Mouse (Mus musculus) heart, adult 2 months (tissue): ENCODE data around the gene Hist1h2ad. TPM values are rescaled to one million over a fixed set of nuclear protein-coding genes. Genes with fewer than 3 reads are reported as not detected.
A peak's percentile ranks its signal among the peaks of the same experiment; 100 is the strongest.
"Not testable (repeated sequence)": the region's sequence is repeated elsewhere in the genome, so short reads cannot be mapped to it uniquely, and the experiment has no call there.

Experiments
- DNase-seq, 2 experiments: peaks; one replicate each; pipeline ENCODE4 v3.0.0; 2021
- H3K27ac ChIP-seq: fragments of 200-600 bp; 2 replicates; pipeline ENCODE4 v1.8.1; 2022
- H3K27me3 ChIP-seq: fragments of 200-500 bp; 2 replicates; pipeline ENCODE4 v1.6.1; 2012; ENCODE audit warnings: mild to moderate bottlenecking, low read length, inconsistent platforms, mixed read lengths; ENCODE audit not compliant: control insufficient read depth, insufficient read depth
- H3K36me3 ChIP-seq: fragments of 200-500 bp; 2 replicates; pipeline ENCODE4 v1.6.1; 2012; ENCODE audit warnings: low read length, inconsistent platforms; ENCODE audit not compliant: control insufficient read depth, insufficient read depth
- H3K4me1 ChIP-seq: fragments of 200-500 bp; 2 replicates; pipeline ENCODE4 v1.6.1; 2011; ENCODE audit warnings: low read length; ENCODE audit not compliant: control insufficient read depth, insufficient read depth
- H3K4me3 ChIP-seq: fragments of 200-600 bp; 2 replicates; pipeline ENCODE4 v1.8.1; 2022
- H3K79me2 ChIP-seq: fragments of 200-500 bp; replicated peaks from 2 replicates; pipeline ENCODE4 v1.6.1; 2012; ENCODE audit warnings: mild to moderate bottlenecking, inconsistent platforms, low read length, moderate library complexity, mixed read lengths; ENCODE audit not compliant: control insufficient read depth, insufficient read depth
- H3K9ac ChIP-seq: fragments of 200-500 bp; 2 replicates; pipeline ENCODE4 v1.6.1; 2012; ENCODE audit warnings: low read depth, mild to moderate bottlenecking, control low read depth, inconsistent platforms, low read length, mixed read lengths
- CTCF ChIP-seq: fragments of 200-600 bp; IDR thresholded peaks from 2 replicates; pipeline ENCODE4 v1.8.1; 2022; ENCODE audit warnings: antibody characterized with exemption, mild to moderate bottlenecking, moderate library complexity
- EP300 ChIP-seq: fragments of 200-500 bp; IDR thresholded peaks from 2 replicates; pipeline ENCODE4 v1.6.1; 2011; ENCODE audit warnings: low read depth, low read length, control low read depth; ENCODE audit not compliant: insufficient read depth
- POLR2A ChIP-seq: fragments of 200-500 bp; IDR thresholded peaks from 2 replicates; pipeline ENCODE4 v1.6.1; 2011; ENCODE audit warnings: mild to moderate bottlenecking, low read depth, low read length, control low read depth; ENCODE audit not compliant: insufficient read depth
- WGBS: fragments of 180-500 bp; shearing (Covaris S2); methylation state at CpG from one replicate; pipeline ENCODE4 v1.1.7; 2018; 5-methylcytosine and 5-hydroxymethylcytosine counted together
- intact Hi-C: fragments of 180-260 bp; cut with DNase I; formaldehyde crosslinking; loops from one replicate; pipeline ENCODE4 v1.15.1; 2025
- long read RNA-seq: library from polyadenylated mRNA; stranded (forward); transcript quantifications from one replicate; pipeline ENCODE4 v2.0.0, GENCODE M21; 2021
- polyA plus RNA-seq: library from polyadenylated mRNA; depleted of rRNA; stranded (reverse); fragments of >200 nt; gene quantifications from 2 replicates; pipeline ENCODE4 v1.2.3, GENCODE M21; 2012; rRNA removed
- total RNA-seq, 2 experiments: library from RNA; stranded (reverse); gene quantifications; 2 replicates each; pipeline ENCODE4 v1.2.3; 2021

Gene Hist1h2ad
- 1 to 10 TPM; 1.4 to 2.8 TPM for total RNA-seq
- polyA plus RNA-seq, result 0.61 TPM in 1 of 2 replicates, not detected in the other
- long read RNA-seq, result 0 reads

DNA sequence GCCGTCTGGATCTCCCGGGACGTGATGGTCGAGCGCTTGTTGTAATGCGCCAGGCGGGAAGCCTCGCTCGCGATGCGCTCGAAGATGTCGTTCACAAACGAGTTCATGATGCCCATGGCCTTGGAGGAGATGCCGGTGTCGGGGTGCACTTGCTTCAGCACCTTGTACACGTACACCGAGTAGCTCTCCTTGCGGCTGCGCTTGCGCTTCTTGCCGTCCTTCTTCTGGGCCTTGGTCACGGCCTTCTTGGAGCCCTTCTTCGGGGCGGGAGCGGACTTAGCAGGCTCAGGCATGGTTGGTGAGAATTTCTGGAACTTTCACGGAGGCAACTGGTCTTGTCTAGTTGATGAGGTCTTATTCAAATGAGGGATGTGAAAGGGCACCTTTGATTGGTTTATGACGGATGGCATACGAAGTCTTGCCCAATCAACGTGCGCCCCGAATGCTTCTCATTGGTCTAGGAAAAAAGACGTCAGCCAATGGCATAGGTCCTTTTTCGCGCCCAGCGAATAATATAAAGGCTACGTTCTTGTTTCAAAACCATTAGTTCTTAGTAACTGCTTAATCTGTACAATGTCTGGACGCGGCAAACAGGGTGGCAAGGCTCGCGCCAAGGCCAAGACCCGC is at the start of gene Hist1h2ad, which contains the start of gene Hist1h2bf:
Hist1h2ad (plus strand) TSS at position 484 of the 627 bp plus-strand sequence.
Hist1h2bf (minus strand) TSS at position 299 of the 627 bp plus-strand sequence.
- WGBS, result 12% methylated on average over 42 of the region's 42 CpGs
- H3K79me2 ChIP-seq, intact Hi-C loops, H3K27me3 ChIP-seq, H3K36me3 ChIP-seq, H3K4me1 ChIP-seq: not testable (repeated sequence)
- H3K4me3 ChIP-seq, result peak within 1 kb of the TSS; percentile 43
- DNase-seq, result peak; percentile 73 to 89
- peak within 1 kb of the TSS; percentile 57 for H3K27ac ChIP-seq
- H3K9ac ChIP-seq, result 0 out of 2 replicates have a peak within 1 kb of the TSS, but pooled peaks have one; percentile 13

- Histone ChIP-seq H3K79me2 (no peaks in the 10 kb centered on the region), H3K36me3 (no peaks in the 10 kb centered on the region; the same call in 1 of the 2 replicates), H3K27me3 (no peaks in the 10 kb centered on the region), H3K4me1 (no peaks in the 10 kb centered on the region; the same call in 1 of the 2 replicates), H3K9ac (no peak overlapping the region), H3K27ac (no peak overlapping the region), H3K4me3 (no peak overlapping the region)
- 12% methylated on average over 5 of the region's 5 CpGs for WGBS
- intact Hi-C loops, result loop anchor here (5.0 kb wide), 1 partner anchor 1497 kb away; no protein-coding TSS in a partner anchor
- DNase-seq, result peak; percentile 68 to 81
- TF ChIP-seq POLR2A, result no peak
- TF ChIP-seq EP300, result 0 out of 2 replicates have a peak, but pooled peaks have one; percentile 43
- peak; percentile 97 for TF ChIP-seq CTCF
These were observed 49.5 kb upstream of the Hist1h2ad start for GRCm38 (mm10) chr13:23524654-23525053.

DNA sequence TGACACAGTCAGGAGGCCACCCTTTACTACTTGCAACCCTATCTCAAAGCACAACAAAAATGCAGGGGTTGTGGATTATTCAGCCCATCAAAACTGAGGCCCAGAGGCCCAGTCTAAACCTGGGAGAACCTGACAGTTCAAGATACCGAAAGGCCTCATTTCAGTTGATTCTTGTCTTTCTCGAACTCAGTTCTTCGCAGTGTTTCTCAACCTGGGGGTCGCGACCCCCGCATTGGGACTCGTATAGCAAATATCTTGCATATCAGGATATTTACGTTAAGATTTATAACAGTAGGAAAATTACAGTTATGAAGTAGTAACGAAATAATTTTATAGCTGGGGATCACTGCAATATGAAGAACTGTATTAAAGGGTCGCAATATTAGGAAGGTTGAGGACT is 48.3 kb upstream of the Hist1h2ad start:
- TF ChIP-seq EP300, result no peak
- TF ChIP-seq CTCF, result no peak
- TF ChIP-seq POLR2A, result no peak
- no peak overlapping the region for H3K9ac ChIP-seq

GRCm38 (mm10) chr13:23526312-23526711 is 47.9 kb upstream of the Hist1h2ad start:
- Histone ChIP-seq H3K9ac (peak overlapping the region; percentile 66), H3K4me1 (no peaks in the 10 kb centered on the region; the same call in none of the 2 replicates), H3K27ac (no peak overlapping the region), H3K79me2 (no peaks in the 10 kb centered on the region), H3K27me3 (no peaks in the 10 kb centered on the region), H3K36me3 (no peaks in the 10 kb centered on the region; the same call in 1 of the 2 replicates), H3K4me3 (peak overlapping the region; percentile 47)
- 1% methylated on average over 17 of the region's 17 CpGs for WGBS
- peak; percentile 86 to 91 for DNase-seq
- no peak for TF ChIP-seq CTCF
- TF ChIP-seq EP300, result peak; percentile 95
- TF ChIP-seq POLR2A, result no peak
- intact Hi-C loops, result loop anchor here (5.0 kb wide), 1 partner anchor 1499 kb away; no protein-coding TSS in a partner anchor

More for the DNA sequence above, 48.3 kb upstream of the Hist1h2ad start:
- no peaks in the 10 kb centered on the region; the same call in 1 of the 2 replicates for H3K36me3 ChIP-seq
- intact Hi-C loops, result loop anchor here (5.0 kb wide), 1 partner anchor 1499 kb away; no protein-coding TSS in a partner anchor
- peak overlapping the region; percentile 26; the same call in 1 of the 2 replicates for H3K4me3 ChIP-seq
- no peaks in the 10 kb centered on the region for H3K27me3 ChIP-seq
- H3K4me1 ChIP-seq, result no peaks in the 10 kb centered on the region; the same call in none of the 2 replicates
- H3K27ac ChIP-seq, result no peak overlapping the region
- no peaks in the 10 kb centered on the region for H3K79me2 ChIP-seq
- WGBS, result 8% methylated on average over 10 of the region's 10 CpGs
- DNase-seq, result no peak

- DNase-seq, result no peak
- intact Hi-C loops, result loop anchor here (5.0 kb wide), 1 partner anchor 1502 kb away; no protein-coding TSS in a partner anchor
- peak overlapping the region; percentile 97 for H3K27ac ChIP-seq
These were observed 45.2 kb upstream of the Hist1h2ad start for GRCm38 (mm10) chr13:23529005-23529404.

More at GRCm38 (mm10) chr13:23529005-23529404, 45.2 kb upstream of the Hist1h2ad start:
- no peak overlapping the region for H3K4me3 ChIP-seq
- no peak overlapping the region for H3K9ac ChIP-seq
- H3K36me3 ChIP-seq, result peaks cover 10% of the 10 kb centered on the region
- WGBS, result 77% methylated on average over 5 of the region's 5 CpGs
- peaks cover 4% of the 10 kb centered on the region for H3K4me1 ChIP-seq
- no peaks in the 10 kb centered on the region for H3K79me2 ChIP-seq
- H3K27me3 ChIP-seq, result no peaks in the 10 kb centered on the region
- no peak for TF ChIP-seq POLR2A
- TF ChIP-seq CTCF, result no peak
- no peak for TF ChIP-seq EP300
